Mouse (Mus musculus): Measurements from ENCODE around the gene Zbtb16.

Zbtb16 gene

DNA sequence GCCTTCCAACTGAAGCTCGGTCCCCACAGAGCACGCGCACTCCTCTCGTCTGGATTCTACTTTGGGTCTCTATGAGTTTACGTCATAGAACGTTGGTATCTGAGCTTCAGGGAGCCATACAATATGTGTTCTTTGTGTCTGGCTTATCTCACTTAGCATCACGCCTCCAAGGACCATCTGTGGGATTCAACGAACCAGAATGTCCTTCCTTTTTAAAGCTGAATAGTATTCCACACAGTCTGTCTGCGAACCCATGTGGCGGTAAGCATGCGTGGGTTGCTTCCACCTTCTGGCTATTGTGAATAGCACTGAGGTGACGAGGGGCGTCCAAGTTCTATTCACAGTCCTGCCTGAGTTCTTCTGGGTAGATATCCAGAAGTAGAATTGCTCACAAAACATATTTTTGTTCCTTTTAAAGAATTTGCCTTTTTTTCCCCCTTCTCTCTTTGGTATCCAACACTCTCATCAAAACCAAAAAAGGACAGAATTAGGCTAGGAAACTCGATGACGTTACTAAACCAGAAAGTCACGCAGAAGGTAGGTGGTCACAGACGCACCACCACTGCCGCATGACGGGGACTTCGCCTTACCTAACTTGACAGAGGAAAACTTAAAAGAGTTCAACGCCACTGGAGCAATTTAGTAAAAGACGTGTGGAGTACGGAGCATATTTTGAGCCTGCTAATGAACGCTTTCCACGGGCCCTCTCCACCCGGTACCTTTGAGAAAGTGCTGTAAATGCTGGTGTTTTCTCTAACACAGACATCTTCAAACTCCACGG lies 32.4 kb downstream of the Zbtb16 start:
- Histone ChIP-seq H3K36me3 (ENCODE audit: insufficient read depth, low read length) (no peaks in the 10 kb centered on the region), H3K27me3 (ENCODE audit: insufficient read depth, low read length) (peaks cover 2% of the 10 kb centered on the region; the same call in 1 of the 2 replicates)

DNA sequence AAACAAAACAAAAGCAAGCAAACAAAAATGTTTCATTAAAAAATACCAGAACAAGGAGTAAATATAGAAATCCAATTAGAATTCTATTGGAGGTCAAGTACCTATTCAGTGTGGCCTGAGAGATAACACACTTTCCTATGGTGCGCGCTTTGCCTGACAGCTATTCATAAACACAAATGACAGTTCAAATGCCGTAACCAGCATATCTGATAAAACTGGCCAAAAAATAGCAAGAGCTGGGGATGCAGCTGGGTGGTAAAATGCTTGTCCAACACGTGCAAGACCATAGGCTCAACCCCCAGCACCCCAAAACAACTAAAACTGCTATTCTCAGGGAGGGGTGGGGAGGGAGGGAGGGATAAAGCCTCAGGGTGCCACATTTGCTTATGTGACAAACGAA lies 33.6 kb downstream of the Zbtb16 start:
- H3K4me3 ChIP-seq (replicated peaks; ENCODE audit: low read length) = no peak overlapping the region

More for the DNA sequence above, 32.4 kb downstream of the Zbtb16 start:
- Histone ChIP-seq H3K9me3 (ENCODE audit: low read length) (no peaks in the 10 kb centered on the region), H3K4me1 (replicated peaks; ENCODE audit: low read depth, low read length) (no peaks in the 10 kb centered on the region), H3K4me3 (replicated peaks; ENCODE audit: low read length) (no peak overlapping the region)
- TF ChIP-seq POU5F1 (IDR thresholded peaks at IDR 0.05; ENCODE audit: borderline replicate concordance, low read length) = no peak
- no peak for TF ChIP-seq NANOG (IDR thresholded peaks at IDR 0.05; ENCODE audit: borderline replicate concordance, low read length)

GRCm38 (mm10) chr9:48801322-48801721 lies 34.7 kb downstream of the Zbtb16 start:
- no peak overlapping the region for H3K4me3 ChIP-seq (replicated peaks; ENCODE audit: low read length)
- H3K9me3 ChIP-seq (ENCODE audit: low read length) = no peaks in the 10 kb centered on the region
- H3K36me3 ChIP-seq (ENCODE audit: insufficient read depth, low read length) = no peaks in the 10 kb centered on the region
- no peaks in the 10 kb centered on the region for H3K4me1 ChIP-seq (replicated peaks; ENCODE audit: low read depth, low read length)
- TF ChIP-seq CTCF (conservative IDR thresholded peaks at IDR 0.05; ENCODE audit: low read length) (no peak), POU5F1 (IDR thresholded peaks at IDR 0.05; ENCODE audit: borderline replicate concordance, low read length) (no peak), NANOG (IDR thresholded peaks at IDR 0.05; ENCODE audit: borderline replicate concordance, low read length) (no peak)
- peaks cover under 1% of the 10 kb centered on the region; the same call in 1 of the 2 replicates for H3K27me3 ChIP-seq (ENCODE audit: insufficient read depth, low read length)

More for the DNA sequence above, 33.6 kb downstream of the Zbtb16 start:
- TF ChIP-seq POU5F1 (IDR thresholded peaks at IDR 0.05; ENCODE audit: borderline replicate concordance, low read length) = no peak
- TF ChIP-seq CTCF (conservative IDR thresholded peaks at IDR 0.05; ENCODE audit: low read length) = no peak
- TF ChIP-seq NANOG (IDR thresholded peaks at IDR 0.05; ENCODE audit: borderline replicate concordance, low read length) = no peak
- Histone ChIP-seq H3K27me3 (ENCODE audit: insufficient read depth, low read length) (peaks cover 2% of the 10 kb centered on the region; the same call in 1 of the 2 replicates), H3K4me1 (replicated peaks; ENCODE audit: low read depth, low read length) (no peaks in the 10 kb centered on the region), H3K36me3 (ENCODE audit: insufficient read depth, low read length) (no peaks in the 10 kb centered on the region), H3K9me3 (ENCODE audit: low read length) (no peaks in the 10 kb centered on the region)

GRCm38 (mm10) chr9:48800627-48801026 lies 35.4 kb downstream of the Zbtb16 start:
- Histone ChIP-seq H3K36me3 (ENCODE audit: insufficient read depth, low read length) (no peaks in the 10 kb centered on the region), H3K4me3 (replicated peaks; ENCODE audit: low read length) (no peak overlapping the region), H3K27me3 (ENCODE audit: insufficient read depth, low read length) (no peaks in the 10 kb centered on the region), H3K4me1 (replicated peaks; ENCODE audit: low read depth, low read length) (no peaks in the 10 kb centered on the region), H3K9me3 (ENCODE audit: low read length) (no peaks in the 10 kb centered on the region)
- TF ChIP-seq NANOG (IDR thresholded peaks at IDR 0.05; ENCODE audit: borderline replicate concordance, low read length) = no peak
- TF ChIP-seq CTCF (conservative IDR thresholded peaks at IDR 0.05; ENCODE audit: low read length) = no peak
- TF ChIP-seq POU5F1 (IDR thresholded peaks at IDR 0.05; ENCODE audit: borderline replicate concordance, low read length) = no peak

DNA sequence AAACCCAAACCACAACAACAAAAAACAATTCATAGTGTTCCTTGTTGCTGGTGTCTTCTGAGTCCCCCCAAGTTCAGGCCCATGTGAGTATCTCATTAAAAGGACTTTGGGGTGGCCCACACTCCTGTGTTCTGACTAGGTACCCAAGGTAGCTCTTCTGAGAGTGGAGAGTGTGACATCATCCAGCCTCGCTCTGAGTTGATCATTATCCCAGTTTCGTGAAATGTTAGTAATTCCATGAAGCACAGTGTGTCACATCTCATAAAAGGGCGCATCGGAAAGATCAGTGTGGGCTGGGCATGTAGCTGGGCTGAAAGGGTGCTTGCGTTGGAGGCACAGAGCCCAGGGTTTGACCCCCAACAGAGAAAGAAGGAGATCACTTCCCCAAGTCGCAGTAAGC lies 38.0 kb downstream of the Zbtb16 start:
- H3K4me3 ChIP-seq (replicated peaks; ENCODE audit: low read length) = no peak overlapping the region
- H3K9me3 ChIP-seq (ENCODE audit: low read length) = no peaks in the 10 kb centered on the region
- TF ChIP-seq POU5F1 (IDR thresholded peaks at IDR 0.05; ENCODE audit: borderline replicate concordance, low read length) (no peak), NANOG (IDR thresholded peaks at IDR 0.05; ENCODE audit: borderline replicate concordance, low read length) (no peak), CTCF (conservative IDR thresholded peaks at IDR 0.05; ENCODE audit: low read length) (no peak)
- peaks cover 7% of the 10 kb centered on the region; the same call in 1 of the 2 replicates for H3K4me1 ChIP-seq (replicated peaks; ENCODE audit: low read depth, low read length)
- no peaks in the 10 kb centered on the region for H3K27me3 ChIP-seq (ENCODE audit: insufficient read depth, low read length)
- H3K36me3 ChIP-seq (ENCODE audit: insufficient read depth, low read length) = no peaks in the 10 kb centered on the region

GRCm38 (mm10) chr9:48796267-48796822 lies 39.7 kb downstream of the Zbtb16 start:
- no peak overlapping the region for H3K4me3 ChIP-seq (replicated peaks; ENCODE audit: low read length)
- TF ChIP-seq NANOG (IDR thresholded peaks at IDR 0.05; ENCODE audit: borderline replicate concordance, low read length) = no peak
- no peak for TF ChIP-seq POU5F1 (IDR thresholded peaks at IDR 0.05; ENCODE audit: borderline replicate concordance, low read length)
- no peak for TF ChIP-seq CTCF (conservative IDR thresholded peaks at IDR 0.05; ENCODE audit: low read length)
- H3K36me3 ChIP-seq (ENCODE audit: insufficient read depth, low read length) = no peaks in the 10 kb centered on the region
- peaks cover 9% of the 10 kb centered on the region; the same call in 1 of the 2 replicates for H3K27me3 ChIP-seq (ENCODE audit: insufficient read depth, low read length)
- H3K4me1 ChIP-seq (replicated peaks; ENCODE audit: low read depth, low read length) = peaks cover 7% of the 10 kb centered on the region; the same call in 1 of the 2 replicates
- no peaks in the 10 kb centered on the region for H3K9me3 ChIP-seq (ENCODE audit: low read length)

DNA sequence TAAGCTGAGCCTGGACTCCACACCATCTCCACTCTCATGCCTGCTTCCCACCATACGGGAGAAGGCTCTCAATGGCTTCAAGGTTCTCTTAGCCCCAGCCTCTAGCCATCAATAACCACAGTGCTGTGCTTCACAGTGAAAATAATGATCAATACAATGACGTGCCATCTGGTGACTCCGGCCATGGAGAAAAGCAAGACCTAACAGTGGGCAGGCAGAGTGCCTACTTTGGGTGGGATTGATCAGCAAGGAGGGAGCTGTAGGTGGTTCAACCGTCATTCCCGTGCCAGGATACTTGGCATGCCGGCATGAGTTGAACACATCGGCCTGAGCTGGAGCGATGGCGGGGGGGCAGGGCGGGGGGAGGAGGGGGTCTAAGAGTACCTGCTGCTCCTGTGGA lies 40.3 kb downstream of the Zbtb16 start:
- H3K36me3 ChIP-seq (ENCODE audit: insufficient read depth, low read length) = no peaks in the 10 kb centered on the region
- peaks cover 9% of the 10 kb centered on the region; the same call in 1 of the 2 replicates for H3K27me3 ChIP-seq (ENCODE audit: insufficient read depth, low read length)
- H3K4me3 ChIP-seq (replicated peaks; ENCODE audit: low read length) = no peak overlapping the region
- no peaks in the 10 kb centered on the region for H3K9me3 ChIP-seq (ENCODE audit: low read length)
- H3K4me1 ChIP-seq (replicated peaks; ENCODE audit: low read depth, low read length) = peaks cover 7% of the 10 kb centered on the region; the same call in 1 of the 2 replicates
- no peak for TF ChIP-seq CTCF (conservative IDR thresholded peaks at IDR 0.05; ENCODE audit: low read length)
- TF ChIP-seq NANOG (IDR thresholded peaks at IDR 0.05; ENCODE audit: borderline replicate concordance, low read length) = no peak
- TF ChIP-seq POU5F1 (IDR thresholded peaks at IDR 0.05; ENCODE audit: borderline replicate concordance, low read length) = no peak

GRCm38 (mm10) chr9:48795095-48795494 lies 40.9 kb downstream of the Zbtb16 start:
- Histone ChIP-seq H3K27me3 (ENCODE audit: insufficient read depth, low read length) (peaks cover 13% of the 10 kb centered on the region; the same call in 1 of the 2 replicates), H3K36me3 (ENCODE audit: insufficient read depth, low read length) (no peaks in the 10 kb centered on the region), H3K4me3 (replicated peaks; ENCODE audit: low read length) (no peak overlapping the region), H3K9me3 (ENCODE audit: low read length) (no peaks in the 10 kb centered on the region), H3K4me1 (replicated peaks; ENCODE audit: low read depth, low read length) (peaks cover 7% of the 10 kb centered on the region; the same call in 1 of the 2 replicates)
- TF ChIP-seq CTCF (conservative IDR thresholded peaks at IDR 0.05; ENCODE audit: low read length) = no peak
- no peak for TF ChIP-seq NANOG (IDR thresholded peaks at IDR 0.05; ENCODE audit: borderline replicate concordance, low read length)
- TF ChIP-seq POU5F1 (IDR thresholded peaks at IDR 0.05; ENCODE audit: borderline replicate concordance, low read length) = no peak
